Mouse (Mus musculus) small intestine, adult 2 months (tissue): ENCODE measurements around the gene Inca1. TPM values are rescaled to one million over a fixed set of nuclear protein-coding genes. Genes with fewer than 3 reads are reported as not detected.

Experiments
- H3K27ac ChIP-seq: fragments of 200-500 bp; 2 replicates; pipeline ENCODE4 v1.5.1; 2012; ENCODE audit warnings: low read depth, low read length, control low read depth, inconsistent platforms; ENCODE audit not compliant: insufficient read depth
- H3K27me3 ChIP-seq: fragments of 200-500 bp; 2 replicates; pipeline ENCODE4 v1.6.1; 2012; ENCODE audit warnings: mild to moderate bottlenecking, moderate library complexity, low read length, inconsistent platforms; ENCODE audit not compliant: control insufficient read depth, insufficient read depth
- H3K36me3 ChIP-seq: fragments of 200-500 bp; 2 replicates; pipeline ENCODE4 v1.6.1; 2012; ENCODE audit warnings: mild to moderate bottlenecking, low read length, control low read depth, inconsistent platforms; ENCODE audit not compliant: control insufficient read depth, insufficient read depth
- H3K4me1 ChIP-seq: fragments of 200-500 bp; 2 replicates; pipeline ENCODE4 v1.6.1; 2012; ENCODE audit warnings: low read length, inconsistent platforms, mixed read lengths; ENCODE audit not compliant: control insufficient read depth, insufficient read depth, insufficient read length
- H3K4me3 ChIP-seq: fragments of 200-500 bp; 2 replicates; pipeline ENCODE4 v1.5.1; 2012; ENCODE audit warnings: low read depth, mild to moderate bottlenecking, control low read depth, inconsistent platforms, low read length, moderate library complexity
- CTCF ChIP-seq: fragments of 200-500 bp; IDR thresholded peaks from 2 replicates; pipeline ENCODE4 v1.5.1; 2012; ENCODE audit warnings: low read depth, mild to moderate bottlenecking, control low read depth, inconsistent platforms, low read length, moderate library complexity, mixed read lengths; ENCODE audit not compliant: insufficient replicate concordance, insufficient read length; ENCODE audit errors: extremely low read depth
- POLR2A ChIP-seq: fragments of 200-500 bp; IDR thresholded peaks from 2 replicates; pipeline ENCODE4 v1.6.1; 2012; ENCODE audit warnings: low read depth, mild to moderate bottlenecking, control low read depth, inconsistent platforms, low read length, moderate library complexity
- WGBS: fragments of 180-500 bp; shearing (Covaris S2); methylation state at CpG from one replicate; pipeline ENCODE4 v1.1.7; 2018; 5-methylcytosine and 5-hydroxymethylcytosine counted together
- polyA plus RNA-seq: library from polyadenylated mRNA; depleted of rRNA; stranded (reverse); fragments of >200 nt; gene quantifications from 2 replicates; pipeline ENCODE4 v1.2.3, GENCODE M21; 2012

Inca1 gene
- polyA plus RNA-seq, 1 experiment = 0.79 TPM

- H3K4me1 ChIP-seq = peaks cover 26% of the 10 kb centered on the region
Measured at GRCm38 (mm10) chr11:70652029-70652883, 47.7 kb downstream of the Inca1 start.

DNA sequence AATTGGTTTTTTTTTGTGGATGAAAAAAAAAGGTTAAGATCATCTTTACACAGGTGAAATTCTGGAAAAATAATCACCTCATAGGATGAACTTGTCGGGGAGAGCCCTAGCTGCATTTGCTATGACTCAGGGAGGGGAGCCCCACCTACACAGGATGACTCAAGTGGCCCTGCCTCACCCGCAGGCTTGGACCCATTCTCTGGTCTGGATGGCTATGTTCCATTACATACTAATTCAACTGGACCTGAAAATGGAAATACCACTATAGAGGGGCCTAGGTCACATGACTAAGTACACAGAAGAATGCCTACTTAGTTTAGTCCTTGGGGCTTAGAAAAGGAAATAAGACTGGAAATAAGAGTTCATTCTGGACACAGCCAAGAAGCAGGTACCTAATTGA is 48.6 kb downstream of the Inca1 start:
- Histone ChIP-seq H3K27me3 (no peaks in the 10 kb centered on the region), H3K4me1 (peaks cover 18% of the 10 kb centered on the region), H3K4me3 (no peak overlapping the region), H3K36me3 (peaks cover 46% of the 10 kb centered on the region), H3K27ac (peak overlapping the region; percentile 80; the same call in 1 of the 2 replicates)
- TF ChIP-seq POLR2A (peak; percentile 27; the same call in 1 of the 2 replicates), CTCF (no peak)
- whole genome bisulfite sequencing = 5% methylated on average over 2 of the region's 2 CpGs

More at GRCm38 (mm10) chr11:70652029-70652883, 47.7 kb downstream of the Inca1 start:
- H3K4me3 ChIP-seq = peak overlapping the region; percentile 87
- no peaks in the 10 kb centered on the region for H3K27me3 ChIP-seq
- TF ChIP-seq POLR2A = no peak
- no peak for TF ChIP-seq CTCF
- WGBS = 9% methylated on average over 12 of the region's 12 CpGs
- H3K36me3 ChIP-seq = peaks cover 46% of the 10 kb centered on the region
- H3K27ac ChIP-seq = peak overlapping the region; percentile 99

DNA sequence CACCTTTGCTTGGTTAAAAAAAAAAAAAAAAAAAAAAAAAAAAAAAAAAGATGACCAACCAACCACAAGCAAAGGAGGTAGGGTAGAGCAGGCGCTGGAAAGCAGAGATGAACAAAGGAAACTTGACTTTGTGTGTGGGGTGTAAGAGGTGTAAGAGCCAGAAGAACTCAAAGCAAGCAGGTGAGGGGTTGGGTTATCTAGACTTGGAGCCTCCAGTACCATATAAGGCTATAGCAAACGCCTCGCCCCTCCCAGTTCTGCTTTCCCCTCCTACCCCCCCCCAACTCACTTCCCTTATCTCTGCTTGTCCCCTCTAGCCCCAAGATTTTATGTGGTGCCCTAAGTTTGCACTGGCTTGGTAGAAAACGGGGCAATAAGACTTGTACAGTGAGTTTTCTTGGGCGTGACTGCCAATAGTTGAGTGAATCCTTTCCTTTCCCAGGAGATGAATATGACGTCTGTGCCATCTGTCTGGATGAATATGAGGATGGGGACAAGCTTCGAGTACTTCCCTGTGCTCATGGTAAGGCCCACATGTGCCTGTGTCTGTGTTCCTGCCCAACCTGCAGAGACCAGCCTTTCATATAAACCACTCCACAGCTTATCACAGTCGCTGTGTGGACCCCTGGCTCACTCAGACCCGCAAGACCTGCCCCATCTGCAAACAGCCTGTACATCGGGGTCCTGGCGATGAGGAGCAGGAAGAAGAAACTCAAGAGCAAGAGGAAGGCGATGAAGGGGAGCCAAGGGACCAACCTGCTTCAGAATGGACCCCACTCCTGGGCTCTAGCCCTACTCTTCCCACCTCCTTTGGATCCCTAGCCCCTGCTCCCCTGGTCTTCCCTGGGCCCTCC is 49.4 kb downstream of the Inca1 start:
- peak overlapping the region; percentile 80 for H3K27ac ChIP-seq
- H3K4me1 ChIP-seq = peaks cover 23% of the 10 kb centered on the region
- H3K27me3 ChIP-seq = no peaks in the 10 kb centered on the region
- TF ChIP-seq CTCF = no peak
- no peak for TF ChIP-seq POLR2A
- H3K36me3 ChIP-seq = peaks cover 49% of the 10 kb centered on the region
- peak overlapping the region; percentile 45 for H3K4me3 ChIP-seq
- 35% methylated on average over 12 of the region's 12 CpGs for WGBS

GRCm38 (mm10) chr11:70649185-70649734 is 50.7 kb downstream of the Inca1 start:
- Histone ChIP-seq H3K27me3 (no peaks in the 10 kb centered on the region), H3K27ac (peak overlapping the region; percentile 80), H3K4me1 (peaks cover 23% of the 10 kb centered on the region), H3K36me3 (peaks cover 61% of the 10 kb centered on the region), H3K4me3 (peak overlapping the region; percentile 27)
- TF ChIP-seq CTCF (no peak), POLR2A (no peak)
- 46% methylated on average over 8 of the region's 8 CpGs for WGBS

DNA sequence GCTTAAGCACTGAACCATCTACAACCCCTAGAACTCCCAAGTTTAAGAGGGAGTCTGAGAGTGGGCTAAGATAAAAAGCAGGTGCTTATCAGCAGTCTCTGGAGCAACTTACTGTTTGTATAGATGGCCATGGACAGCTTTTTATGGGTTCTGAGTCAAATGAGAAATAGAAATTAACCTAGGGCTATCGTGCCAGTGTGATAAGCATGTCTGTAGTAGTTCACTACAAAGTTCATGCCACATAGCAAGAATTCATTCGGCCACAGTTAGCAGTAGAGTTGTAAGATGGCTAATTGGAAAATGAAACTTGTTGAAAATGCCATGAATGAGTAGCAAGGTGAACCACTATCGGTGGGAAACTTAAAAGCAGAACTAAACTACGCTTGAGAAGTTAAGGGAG is 51.4 kb downstream of the Inca1 start:
- peak overlapping the region; percentile 95 for H3K27ac ChIP-seq
- TF ChIP-seq CTCF (no peak), POLR2A (no peak)
- 18% methylated on average over 4 of the region's 4 CpGs for WGBS
- H3K4me3 ChIP-seq = no peak overlapping the region
- no peaks in the 10 kb centered on the region for H3K27me3 ChIP-seq
- peaks cover 62% of the 10 kb centered on the region for H3K36me3 ChIP-seq
- peaks cover 23% of the 10 kb centered on the region for H3K4me1 ChIP-seq

- Histone ChIP-seq H3K27ac (peak overlapping the region; percentile 95), H3K36me3 (peaks cover 59% of the 10 kb centered on the region), H3K4me3 (peak overlapping the region; percentile 95), H3K4me1 (peaks cover 23% of the 10 kb centered on the region), H3K27me3 (no peaks in the 10 kb centered on the region)
- TF ChIP-seq POLR2A (no peak), CTCF (no peak)
- 1% methylated on average over 28 of the region's 28 CpGs for WGBS
Measured at GRCm38 (mm10) chr11:70647716-70648420, 52.1 kb downstream of the Inca1 start.
